Mouse (Mus musculus): ENCODE data around the gene Hoxc8. TPM values are rescaled to one million over a fixed set of nuclear protein-coding genes. Genes with fewer than 3 reads are reported as not detected.

Hoxc8 gene
- polyA plus RNA-seq, 1 experiment, result not detected

DNA sequence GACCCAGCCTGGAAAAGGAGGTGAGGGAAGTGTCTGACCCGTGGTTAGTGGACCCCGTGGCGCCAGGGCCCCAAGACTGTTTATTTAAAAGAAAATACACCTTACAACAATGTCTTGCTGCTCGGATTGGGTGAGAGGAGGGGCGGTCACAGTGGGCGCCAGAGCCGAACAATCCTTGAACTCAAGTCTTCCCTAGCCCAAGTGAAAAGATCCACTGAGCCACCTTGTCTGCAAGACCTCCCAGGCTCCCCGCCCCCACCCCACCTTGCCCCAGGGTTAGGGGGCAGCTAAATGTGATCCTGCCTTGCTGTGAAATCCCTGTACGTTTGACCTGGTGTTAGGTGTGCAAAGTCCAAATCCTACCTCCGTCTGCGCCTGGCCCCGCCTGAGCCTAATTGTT is 33.5 kb upstream of the Hoxc8 start:
- 7% methylated on average over 12 of the region's 12 CpGs for WGBS
- Histone ChIP-seq H3K4me3 (ENCODE audit: extremely low read depth, insufficient read depth, insufficient read length) (no peak overlapping the region), H3K27me3 (ENCODE audit: control insufficient read depth, insufficient read depth, low read length) (peaks cover 50% of the 10 kb centered on the region), H3K27ac (ENCODE audit: insufficient read depth, low read length) (no peak overlapping the region), H3K36me3 (ENCODE audit: control insufficient read depth, insufficient read depth, low read length) (no peaks in the 10 kb centered on the region), H3K4me1 (ENCODE audit: control insufficient read depth, insufficient read depth, insufficient read length) (no peaks in the 10 kb centered on the region)
- TF ChIP-seq CTCF (IDR thresholded peaks at IDR 0.05; ENCODE audit: extremely low read depth, insufficient read depth, insufficient read length, insufficient replicate concordance) (no peak), POLR2A (IDR thresholded peaks at IDR 0.05; ENCODE audit: low read depth, low read length) (no peak)
- no peak for DNase-seq (ENCODE audit: low read depth in 1 of 2, low spot score in 2 of 2)

DNA sequence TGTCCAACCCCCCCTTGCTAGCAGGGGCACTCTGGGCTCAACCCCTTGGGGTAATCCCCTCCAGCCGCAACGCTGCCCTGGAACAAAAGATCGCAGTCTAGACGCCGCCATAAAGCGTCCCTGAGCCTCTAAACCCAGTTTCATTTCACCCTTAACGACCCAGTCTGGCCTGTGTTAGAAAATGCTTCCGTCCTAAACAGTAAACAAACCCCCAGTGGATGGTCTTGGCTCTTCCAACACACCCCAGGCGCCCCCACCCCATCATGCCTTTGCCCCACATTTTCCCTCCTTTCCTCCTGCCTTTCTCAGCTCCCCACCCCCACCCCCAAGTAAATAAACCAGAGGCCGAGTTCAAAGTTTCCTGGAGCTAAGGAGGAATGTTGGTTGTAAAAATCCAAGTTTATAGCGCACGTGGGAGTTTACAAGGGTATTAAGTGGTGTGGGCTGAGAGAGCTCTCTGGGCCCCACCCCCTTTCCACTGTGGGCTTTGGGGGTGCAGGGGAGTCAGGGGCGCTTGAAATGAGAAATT is 30.7 kb upstream of the Hoxc8 start:
- Histone ChIP-seq H3K4me1 (ENCODE audit: control insufficient read depth, insufficient read depth, insufficient read length) (peaks cover 2% of the 10 kb centered on the region; the same call in 1 of the 2 replicates), H3K27me3 (ENCODE audit: control insufficient read depth, insufficient read depth, low read length) (peaks cover 46% of the 10 kb centered on the region), H3K27ac (ENCODE audit: insufficient read depth, low read length) (no peak overlapping the region), H3K36me3 (ENCODE audit: control insufficient read depth, insufficient read depth, low read length) (no peaks in the 10 kb centered on the region), H3K4me3 (ENCODE audit: extremely low read depth, insufficient read depth, insufficient read length) (no peak overlapping the region)
- 6% methylated on average over 13 of the region's 13 CpGs for WGBS
- no peak for TF ChIP-seq POLR2A (IDR thresholded peaks at IDR 0.05; ENCODE audit: low read depth, low read length)
- no peak for TF ChIP-seq CTCF (IDR thresholded peaks at IDR 0.05; ENCODE audit: extremely low read depth, insufficient read depth, insufficient read length, insufficient replicate concordance)
- no peak for DNase-seq (ENCODE audit: low read depth in 1 of 2, low spot score in 2 of 2)

DNA sequence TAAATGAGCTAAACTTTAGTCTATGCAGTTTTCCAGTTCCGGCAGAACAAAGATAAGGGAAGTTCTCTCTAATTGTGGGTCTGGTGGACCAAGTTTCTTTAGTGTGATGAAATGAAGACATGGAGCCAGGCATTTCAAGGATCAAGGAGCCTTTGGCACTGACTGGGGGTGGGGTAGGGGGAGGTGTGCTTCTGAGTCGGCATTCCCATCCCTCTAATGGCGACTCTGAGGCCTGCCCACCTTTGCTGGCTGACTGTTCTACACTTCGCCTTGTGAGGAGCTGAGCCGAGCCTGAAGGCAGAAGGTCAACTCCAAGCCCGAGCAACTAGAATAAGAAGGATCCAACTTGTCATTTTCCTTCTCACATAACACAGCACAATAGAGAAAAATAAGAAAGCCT is 28.7 kb upstream of the Hoxc8 start:
- Histone ChIP-seq H3K4me1 (ENCODE audit: control insufficient read depth, insufficient read depth, insufficient read length) (peaks cover 2% of the 10 kb centered on the region; the same call in 1 of the 2 replicates), H3K4me3 (ENCODE audit: extremely low read depth, insufficient read depth, insufficient read length) (no peak overlapping the region), H3K27me3 (ENCODE audit: control insufficient read depth, insufficient read depth, low read length) (peaks cover 42% of the 10 kb centered on the region), H3K36me3 (ENCODE audit: control insufficient read depth, insufficient read depth, low read length) (no peaks in the 10 kb centered on the region), H3K27ac (ENCODE audit: insufficient read depth, low read length) (no peak overlapping the region)
- DNase-seq (ENCODE audit: low read depth in 1 of 2, low spot score in 2 of 2), result no peak
- TF ChIP-seq CTCF (IDR thresholded peaks at IDR 0.05; ENCODE audit: extremely low read depth, insufficient read depth, insufficient read length, insufficient replicate concordance), result no peak
- no peak for TF ChIP-seq POLR2A (IDR thresholded peaks at IDR 0.05; ENCODE audit: low read depth, low read length)
- 9% methylated on average over 6 of the region's 6 CpGs for WGBS

DNA sequence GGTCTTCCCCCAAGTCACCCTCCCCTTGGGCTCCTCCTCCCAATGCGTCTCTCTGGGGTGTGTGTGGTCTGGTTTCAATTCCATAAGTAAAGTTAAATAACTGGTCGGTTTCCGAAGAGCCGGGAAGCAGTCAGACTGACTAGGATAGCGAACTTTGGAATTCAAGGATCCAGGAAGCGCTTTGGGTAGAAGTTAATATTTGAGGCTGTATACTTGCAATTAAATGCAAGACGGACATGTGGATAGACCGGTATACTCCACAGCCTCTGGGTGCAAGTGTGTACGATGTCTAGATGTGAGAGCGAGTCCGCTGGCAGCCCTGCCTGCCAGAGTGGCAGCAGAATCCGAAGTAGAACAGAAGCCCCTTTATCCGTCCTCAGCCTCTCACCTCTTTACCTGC is 27.9 kb upstream of the Hoxc8 start:
- TF ChIP-seq POLR2A (IDR thresholded peaks at IDR 0.05; ENCODE audit: low read depth, low read length) (no peak), CTCF (IDR thresholded peaks at IDR 0.05; ENCODE audit: extremely low read depth, insufficient read depth, insufficient read length, insufficient replicate concordance) (no peak)
- peaks cover 43% of the 10 kb centered on the region for H3K27me3 ChIP-seq (ENCODE audit: control insufficient read depth, insufficient read depth, low read length)
- peaks cover 2% of the 10 kb centered on the region; the same call in 1 of the 2 replicates for H3K4me1 ChIP-seq (ENCODE audit: control insufficient read depth, insufficient read depth, insufficient read length)
- no peaks in the 10 kb centered on the region for H3K36me3 ChIP-seq (ENCODE audit: control insufficient read depth, insufficient read depth, low read length)
- H3K4me3 ChIP-seq (ENCODE audit: extremely low read depth, insufficient read depth, insufficient read length), result no peak overlapping the region
- no peak for DNase-seq (ENCODE audit: low read depth in 1 of 2, low spot score in 2 of 2)
- 12% methylated on average over 13 of the region's 13 CpGs for WGBS
- no peak overlapping the region for H3K27ac ChIP-seq (ENCODE audit: insufficient read depth, low read length)

DNA sequence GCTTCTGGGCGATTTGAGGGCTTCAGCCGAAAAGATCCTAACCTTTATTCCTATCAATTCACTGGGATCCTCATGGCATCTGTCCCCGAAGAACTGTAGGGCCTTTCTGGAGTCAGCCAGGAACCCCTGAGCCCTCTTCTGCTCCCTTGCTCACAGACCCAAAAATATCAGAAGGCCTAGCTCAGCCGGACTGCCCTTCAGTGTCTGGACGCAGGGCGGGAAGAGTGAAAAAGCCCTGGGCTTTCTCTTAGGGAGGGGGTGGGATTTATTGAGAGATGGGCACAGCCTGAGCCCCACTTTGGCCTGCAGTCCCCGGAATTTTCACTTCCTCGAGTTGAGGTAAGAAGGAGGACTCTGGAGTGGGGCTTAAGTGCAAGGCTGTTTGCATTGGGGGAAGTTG is 27.1 kb upstream of the Hoxc8 start:
- 16% methylated on average over 8 of the region's 8 CpGs for WGBS
- H3K27me3 ChIP-seq (ENCODE audit: control insufficient read depth, insufficient read depth, low read length), result peaks cover 48% of the 10 kb centered on the region
- H3K4me3 ChIP-seq (ENCODE audit: extremely low read depth, insufficient read depth, insufficient read length), result no peak overlapping the region
- peaks cover 2% of the 10 kb centered on the region; the same call in 1 of the 2 replicates for H3K4me1 ChIP-seq (ENCODE audit: control insufficient read depth, insufficient read depth, insufficient read length)
- no peak for DNase-seq (ENCODE audit: low read depth in 1 of 2, low spot score in 2 of 2)
- TF ChIP-seq CTCF (IDR thresholded peaks at IDR 0.05; ENCODE audit: extremely low read depth, insufficient read depth, insufficient read length, insufficient replicate concordance), result no peak
- no peak for TF ChIP-seq POLR2A (IDR thresholded peaks at IDR 0.05; ENCODE audit: low read depth, low read length)
- H3K36me3 ChIP-seq (ENCODE audit: control insufficient read depth, insufficient read depth, low read length), result no peaks in the 10 kb centered on the region
- H3K27ac ChIP-seq (ENCODE audit: insufficient read depth, low read length), result no peak overlapping the region

DNA sequence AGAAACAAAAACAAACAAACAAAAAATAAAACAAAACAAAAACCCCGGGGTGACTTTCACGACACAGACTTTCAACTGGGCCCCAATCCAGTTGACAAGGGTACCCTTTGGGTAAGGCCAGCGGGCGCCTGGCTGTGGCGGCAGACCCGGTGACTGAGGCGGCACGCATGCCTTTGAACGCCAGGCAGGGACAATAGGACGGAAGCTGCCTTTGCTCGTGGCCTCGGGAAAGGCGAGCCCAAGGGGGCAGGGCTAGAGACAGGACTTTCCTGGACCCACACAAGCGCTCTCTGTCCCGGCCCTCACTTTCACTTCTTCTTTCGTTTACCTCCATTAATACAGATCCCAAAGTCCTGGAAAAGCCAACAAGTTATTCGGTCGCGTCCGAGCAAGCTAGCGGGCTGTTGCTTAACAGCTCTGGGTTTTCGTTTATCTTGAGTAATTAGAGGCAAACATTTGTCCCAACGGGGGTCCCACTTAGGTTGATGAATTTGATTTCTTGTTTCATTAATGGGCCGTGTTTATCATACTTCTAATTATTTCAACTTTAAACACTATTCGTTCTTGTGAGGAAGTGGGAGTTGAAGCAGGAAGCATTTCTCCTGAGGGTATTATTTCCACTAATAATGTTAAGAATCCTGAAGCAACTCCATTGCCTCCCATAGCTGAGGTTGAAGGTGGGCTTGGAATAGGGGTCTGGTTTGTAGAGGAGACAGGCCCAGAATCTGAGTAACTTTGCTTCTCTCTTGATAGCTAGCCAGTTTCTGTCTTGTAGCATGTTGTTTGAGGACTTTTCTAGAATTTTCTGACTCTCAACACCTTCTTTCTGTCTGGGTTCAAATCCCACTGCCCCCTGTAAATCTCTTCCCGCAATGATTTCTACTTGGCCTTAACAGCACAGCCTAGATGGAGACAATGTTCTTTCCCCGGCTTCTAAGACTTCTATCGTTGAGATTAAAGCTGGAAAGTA is 26.5 kb upstream of the Hoxc8 start:
- H3K27ac ChIP-seq (ENCODE audit: insufficient read depth, low read length), result no peak overlapping the region
- TF ChIP-seq POLR2A (IDR thresholded peaks at IDR 0.05; ENCODE audit: low read depth, low read length) (no peak), CTCF (IDR thresholded peaks at IDR 0.05; ENCODE audit: extremely low read depth, insufficient read depth, insufficient read length, insufficient replicate concordance) (no peak)
- no peaks in the 10 kb centered on the region for H3K36me3 ChIP-seq (ENCODE audit: control insufficient read depth, insufficient read depth, low read length)
- 5% methylated on average over 28 of the region's 28 CpGs for WGBS
- no peak overlapping the region for H3K4me3 ChIP-seq (ENCODE audit: extremely low read depth, insufficient read depth, insufficient read length)
- peaks cover 50% of the 10 kb centered on the region for H3K27me3 ChIP-seq (ENCODE audit: control insufficient read depth, insufficient read depth, low read length)
- DNase-seq (ENCODE audit: low read depth in 1 of 2, low spot score in 2 of 2), result no peak
- H3K4me1 ChIP-seq (ENCODE audit: control insufficient read depth, insufficient read depth, insufficient read length), result peaks cover 2% of the 10 kb centered on the region; the same call in 1 of the 2 replicates

Measured in spleen, adult 2 months (tissue).